Mouse (Mus musculus) ES-E14 (cell line): Measurements from ENCODE around the gene Ntng1.

ENCODE experiments used
- CHD2 ChIP-seq: IDR thresholded peaks from 2 replicates; pipeline ENCODE4 v1.6.1; 2014; ENCODE audit warnings: mild to moderate bottlenecking, low read depth, low read length, inconsistent platforms
- HCFC1 ChIP-seq: IDR thresholded peaks from 2 replicates; pipeline ENCODE4 v1.6.1; 2012; ENCODE audit warnings: low read length, inconsistent platforms, borderline replicate concordance; ENCODE audit not compliant: insufficient read depth
- MAFK ChIP-seq: IDR thresholded peaks from 2 replicates; pipeline ENCODE4 v1.6.1; 2014; ENCODE audit warnings: mild to moderate bottlenecking, low read depth, low read length, inconsistent platforms; ENCODE audit not compliant: insufficient read depth
- ZC3H11A ChIP-seq: IDR thresholded peaks from 2 replicates; pipeline ENCODE4 v1.6.1; 2012; ENCODE audit warnings: low read depth, mild to moderate bottlenecking, inconsistent platforms, low read length, borderline replicate concordance

- TF ChIP-seq HCFC1 (no peak), ZC3H11A (no peak), MAFK (no peak), CHD2 (no peak)
Measured at GRCm38 (mm10) chr3:110022783-110023599, 120.8 kb downstream of the Ntng1 start.
